Mouse (Mus musculus) lung, adult 2 months (tissue): ENCODE measurements around the gene Klk7. TPM values are rescaled to one million over a fixed set of nuclear protein-coding genes. Genes with fewer than 3 reads are reported as not detected.

Experiments used
- DNase-seq: peaks from one replicate; pipeline ENCODE4 v3.0.0; 2022
- H3K4me1 ChIP-seq: fragments of 200-500 bp; 2 replicates; pipeline ENCODE4 v1.6.1; 2011; ENCODE audit warnings: low read length; ENCODE audit not compliant: control insufficient read depth, insufficient read depth
- H3K4me3 ChIP-seq: fragments of 200-500 bp; replicated peaks from 2 replicates; pipeline ENCODE3; 2011; ENCODE audit warnings: low read depth, mild to moderate bottlenecking, control low read depth, low read length; ENCODE audit errors: extremely low read depth
- CTCF ChIP-seq: fragments of 200-500 bp; IDR thresholded peaks from 2 replicates; pipeline ENCODE4 v1.5.1; 2011; ENCODE audit warnings: mild to moderate bottlenecking, low read length, control low read depth; ENCODE audit not compliant: insufficient read depth
- POLR2A ChIP-seq: fragments of 200-500 bp; IDR thresholded peaks from 2 replicates; pipeline ENCODE4 v1.6.1; 2011; ENCODE audit warnings: low read depth, mild to moderate bottlenecking, control low read depth, low read length, borderline replicate concordance; ENCODE audit errors: extremely low read depth
- WGBS: fragments of 180-500 bp; shearing (Covaris S2); methylation state at CpG from one replicate; pipeline ENCODE4 v1.1.7; 2018; 5-methylcytosine and 5-hydroxymethylcytosine counted together
- polyA plus RNA-seq: library from polyadenylated mRNA; depleted of rRNA; stranded (reverse); fragments of >200 nt; gene quantifications from 2 replicates; pipeline ENCODE4 v1.2.3, GENCODE M21; 2012

Klk7 gene
- polyA plus RNA-seq, 1 experiment, result 4.6 TPM

DNA sequence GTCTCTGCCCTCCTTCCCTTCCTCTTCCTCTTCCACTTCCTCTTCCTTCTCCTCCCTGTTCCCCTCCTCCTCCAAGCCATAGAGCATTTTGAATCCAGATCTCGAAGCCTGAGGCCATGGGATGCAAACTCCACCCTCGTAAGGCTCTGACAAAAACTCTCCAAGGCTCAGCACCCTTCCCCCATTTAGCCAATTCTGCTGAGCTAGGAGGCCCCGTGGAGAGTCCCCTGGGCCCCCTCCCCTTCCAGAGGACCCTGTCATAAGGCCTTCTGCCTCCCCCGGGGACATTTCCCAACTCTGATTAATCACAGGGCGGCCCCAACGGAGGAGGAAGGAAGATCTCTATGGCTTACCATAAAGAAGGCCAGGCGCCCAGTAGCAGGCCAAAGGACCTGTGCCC is 19.5 kb upstream of the Klk7 start, which contains the start of gene Klk9:
Gene Klk9 (plus strand): TSS at position 301 of the 400 bp plus-strand sequence.
- no peak for DNase-seq
- Histone ChIP-seq H3K4me1 (peaks cover 3% of the 10 kb centered on the region), H3K4me3 (no peak within 1 kb of the TSS)
- TF ChIP-seq POLR2A (no peak), CTCF (no peak)
- WGBS, result 70% methylated on average over 7 of the region's 7 CpGs

DNA sequence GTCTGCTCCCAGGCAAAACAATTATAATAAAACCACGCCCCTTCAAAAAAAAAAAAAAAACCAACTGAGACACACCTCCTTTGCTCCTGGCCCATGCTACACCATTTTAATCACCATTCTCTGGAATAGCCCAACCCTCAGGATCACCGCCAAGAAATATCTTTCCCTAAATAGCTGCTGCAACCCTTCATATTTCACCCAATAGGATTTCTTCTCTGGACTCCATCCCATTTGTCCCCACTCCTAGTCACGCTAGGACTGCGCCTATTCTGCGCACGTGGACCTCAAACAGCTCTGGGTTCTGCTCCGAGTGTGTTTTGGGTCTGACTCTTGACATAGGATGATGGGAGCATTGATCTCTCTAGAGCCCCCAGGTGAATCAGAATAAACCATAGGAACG is 14.7 kb upstream of the Klk7 start:
- 11% methylated on average over 8 of the region's 8 CpGs for WGBS

DNA sequence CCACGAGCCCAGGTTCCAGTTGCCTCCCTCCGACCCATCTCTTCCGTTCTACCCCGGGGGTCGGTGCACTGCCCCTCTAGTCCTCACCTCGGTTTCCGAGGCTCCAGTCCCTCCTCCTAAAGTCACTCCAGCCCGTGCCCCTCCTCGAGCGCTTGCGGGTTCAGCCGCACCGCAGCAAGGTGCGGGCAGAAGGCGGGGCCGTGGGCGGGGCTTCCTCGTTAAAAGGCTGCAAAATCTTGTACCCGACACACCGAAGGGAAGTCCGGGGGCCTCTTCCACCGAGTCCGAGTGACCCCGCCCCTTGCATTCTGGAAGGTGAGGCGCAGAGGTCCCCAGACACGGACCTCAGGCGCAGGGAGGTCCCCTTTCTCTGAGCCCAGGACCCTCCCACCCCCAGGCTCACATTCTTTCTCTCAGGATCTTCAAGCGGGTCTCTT is 13.7 kb upstream of the Klk7 start, which contains the start of gene Klk8:
Gene Klk8 (plus strand): TSS at position 245 of the 437 bp plus-strand sequence.
- TF ChIP-seq POLR2A (no peak), CTCF (no peak)
- peak; percentile 47 for DNase-seq
- peaks cover 4% of the 10 kb centered on the region for H3K4me1 ChIP-seq
- peak within 1 kb of the TSS; percentile 81 for H3K4me3 ChIP-seq
- WGBS, result under 1% methylated on average over 28 of the region's 28 CpGs

More for the DNA sequence above, 14.7 kb upstream of the Klk7 start:
- DNase-seq, result no peak
- peaks cover 4% of the 10 kb centered on the region for H3K4me1 ChIP-seq
- TF ChIP-seq CTCF (no peak), POLR2A (no peak)
- H3K4me3 ChIP-seq, result peak overlapping the region; percentile 36

DNA sequence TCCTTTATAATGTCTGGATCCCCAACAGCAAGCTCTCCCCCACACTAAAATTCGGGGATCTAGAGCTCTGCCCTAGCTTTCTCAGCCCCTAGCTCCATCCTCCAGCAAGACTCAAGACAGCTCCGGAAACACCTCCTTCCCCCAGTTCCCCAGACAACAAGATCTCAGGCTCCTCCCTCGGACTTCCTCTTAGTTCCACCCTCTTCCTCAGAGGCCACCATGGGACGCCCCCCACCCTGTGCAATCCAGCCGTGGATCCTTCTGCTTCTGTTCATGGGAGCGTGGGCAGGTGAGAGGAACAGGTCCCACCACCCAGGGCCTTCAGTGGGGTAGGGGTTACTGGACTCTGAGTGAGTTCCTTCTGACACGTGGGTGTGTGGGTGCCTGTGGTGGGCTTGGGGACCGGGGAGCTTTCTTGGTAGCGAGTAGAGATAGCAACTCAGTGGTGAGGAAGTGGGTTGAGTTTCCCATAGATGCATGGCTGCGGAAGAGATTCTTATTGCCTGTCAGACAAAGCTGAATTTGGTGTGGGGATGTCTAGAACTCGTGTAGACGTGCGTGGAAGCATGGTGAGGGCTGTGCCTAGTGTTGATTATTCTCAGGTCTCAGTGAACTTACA is 13.1 kb upstream of the Klk7 start:
- TF ChIP-seq POLR2A, result no peak
- TF ChIP-seq CTCF, result no peak
- Histone ChIP-seq H3K4me1 (peaks cover 4% of the 10 kb centered on the region), H3K4me3 (peak overlapping the region; percentile 81)
- 24% methylated on average over 13 of the region's 13 CpGs for WGBS
- DNase-seq, result no peak

DNA sequence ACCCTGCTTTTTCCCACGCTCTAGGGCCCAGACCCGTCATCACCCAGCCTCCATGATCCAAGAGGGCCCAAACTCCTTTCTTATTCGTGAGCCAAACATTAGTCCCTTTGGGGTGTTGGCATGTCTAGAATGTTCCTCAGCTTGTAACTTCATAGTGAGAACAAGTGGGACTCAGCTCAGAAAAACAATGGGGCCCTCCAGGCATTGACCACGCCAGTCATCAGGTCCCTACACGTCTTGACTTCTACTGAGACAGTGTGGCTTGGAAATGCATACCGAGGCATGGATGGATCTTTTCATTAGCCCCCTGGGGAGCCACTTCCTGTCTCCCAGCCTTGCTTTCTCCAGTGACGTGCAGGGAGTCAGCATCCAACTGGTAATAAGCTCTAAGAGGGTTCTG is 11.2 kb upstream of the Klk7 start:
- Histone ChIP-seq H3K4me1 (peaks cover 4% of the 10 kb centered on the region), H3K4me3 (no peak overlapping the region)
- no peak for TF ChIP-seq POLR2A
- no peak for TF ChIP-seq CTCF
- no peak for DNase-seq
- WGBS, result 73% methylated on average over 7 of the region's 7 CpGs

DNA sequence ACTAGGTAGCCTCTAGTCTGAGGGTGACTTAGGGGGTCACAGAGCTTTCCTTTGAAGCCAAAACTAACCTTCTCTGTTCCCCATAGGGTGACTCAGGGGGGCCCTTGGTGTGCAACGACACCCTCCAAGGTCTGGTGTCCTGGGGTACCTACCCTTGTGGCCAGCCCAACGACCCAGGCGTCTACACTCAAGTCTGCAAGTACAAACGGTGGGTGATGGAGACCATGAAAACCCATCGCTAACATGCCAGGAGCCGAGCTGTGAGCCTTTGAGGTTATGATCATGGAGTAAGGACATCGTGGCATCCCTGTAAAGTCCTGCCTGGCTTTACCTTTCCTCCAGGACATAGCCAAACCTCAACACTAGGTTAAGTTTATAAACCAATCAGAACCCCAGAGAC is 4.1 kb downstream of the Klk7 start:
- no peak for DNase-seq
- TF ChIP-seq POLR2A (no peak), CTCF (no peak)
- 85% methylated on average over 7 of the region's 7 CpGs for WGBS
- H3K4me3 ChIP-seq, result no peak overlapping the region
- no peaks in the 10 kb centered on the region for H3K4me1 ChIP-seq

DNA sequence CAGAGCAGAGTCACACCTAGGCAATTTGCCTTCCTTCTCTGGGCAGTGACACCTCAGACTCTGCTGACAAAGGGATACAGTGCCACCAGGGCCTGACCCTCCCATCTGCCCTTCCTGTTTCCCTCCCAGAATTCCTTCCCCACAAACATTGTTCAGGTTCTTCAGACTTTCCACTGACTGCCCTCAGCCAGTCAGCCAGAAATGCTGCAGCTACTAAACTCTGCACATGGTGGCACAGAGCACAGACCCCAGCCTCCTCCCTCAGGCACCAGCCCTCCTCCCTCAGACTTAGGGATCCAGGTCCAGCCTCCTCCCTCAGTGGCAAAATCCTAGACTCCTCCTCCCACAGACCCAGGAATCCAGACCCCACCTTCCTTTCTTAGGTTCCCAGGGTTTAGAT is 5.7 kb downstream of the Klk7 start:
- no peaks in the 10 kb centered on the region for H3K4me1 ChIP-seq
- no peak for DNase-seq
- H3K4me3 ChIP-seq, result no peak overlapping the region
- TF ChIP-seq CTCF, result no peak
- TF ChIP-seq POLR2A, result no peak

DNA sequence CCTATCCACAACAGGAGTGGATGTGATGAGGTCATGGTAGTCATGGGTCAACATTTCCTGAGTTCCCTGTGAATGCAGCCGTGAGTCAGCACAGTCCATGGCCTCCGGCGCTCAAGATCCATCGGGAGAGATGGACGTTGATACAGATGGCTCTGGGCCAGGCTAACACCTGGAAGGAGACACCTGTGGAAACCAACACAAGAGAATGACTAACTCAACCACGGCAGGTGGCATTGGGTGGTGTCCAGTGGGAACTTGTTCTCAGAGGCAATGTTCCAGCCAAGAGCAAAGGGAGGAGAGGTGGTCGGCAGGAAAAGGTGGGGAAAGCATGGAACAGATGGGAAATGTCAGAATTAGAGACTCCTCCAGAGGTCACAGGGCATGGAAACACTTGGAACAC is 10.5 kb downstream of the Klk7 start:
- H3K4me3 ChIP-seq, result no peak overlapping the region
- no peak for TF ChIP-seq CTCF
- TF ChIP-seq POLR2A, result no peak
- DNase-seq, result no peak
- no peaks in the 10 kb centered on the region for H3K4me1 ChIP-seq
- 86% methylated on average over 7 of the region's 7 CpGs for WGBS

DNA sequence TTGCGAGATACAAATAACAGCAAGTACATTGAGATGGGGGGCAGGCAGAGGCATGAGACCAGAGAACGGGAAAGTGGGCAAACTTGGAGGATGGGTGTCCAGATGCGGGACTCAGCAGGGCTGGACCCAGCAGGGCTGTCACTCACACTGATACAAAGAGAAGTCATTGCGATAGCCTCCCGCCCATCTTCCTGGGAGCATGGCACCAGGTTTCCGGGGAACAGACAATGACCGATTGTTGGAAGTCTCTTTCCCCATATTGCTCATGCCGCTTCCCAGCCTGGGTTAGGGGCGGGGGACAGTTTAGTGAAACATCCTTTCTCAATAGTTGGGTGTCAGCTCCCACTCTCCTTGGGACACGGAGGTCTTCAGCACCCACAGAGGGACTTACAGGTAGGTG is 13.1 kb downstream of the Klk7 start, which contains the start of gene Klk6:
Gene Klk6 (plus strand): TSS at position 301 of the 400 bp plus-strand sequence.
- TF ChIP-seq CTCF, result no peak
- no peak for TF ChIP-seq POLR2A
- no peak for DNase-seq
- no peak within 1 kb of the TSS for H3K4me3 ChIP-seq
- H3K4me1 ChIP-seq, result no peaks in the 10 kb centered on the region
- 82% methylated on average over 10 of the region's 10 CpGs for WGBS

DNA sequence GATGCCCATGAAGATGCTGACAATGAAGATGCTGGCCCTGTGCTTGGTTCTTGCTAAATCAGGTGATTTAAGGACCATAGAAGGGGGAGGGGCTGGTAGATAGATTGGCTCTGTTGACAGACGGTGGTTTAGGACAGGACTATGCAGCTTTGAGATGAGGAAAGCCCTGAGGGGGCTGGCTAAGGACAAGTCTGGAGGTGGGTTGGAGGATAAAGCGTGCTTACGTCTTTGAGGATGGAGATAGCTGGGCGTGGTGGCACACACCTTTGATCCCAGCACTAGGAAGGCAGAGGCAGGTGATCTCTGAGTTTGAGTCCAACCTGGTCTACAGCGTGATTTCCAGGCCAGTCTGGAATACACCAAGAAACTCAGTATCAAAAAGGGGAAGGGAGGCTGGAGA is 15.0 kb downstream of the Klk7 start:
- TF ChIP-seq POLR2A (no peak), CTCF (no peak)
- no peak for DNase-seq
- 84% methylated on average over 5 of the region's 5 CpGs for WGBS

DNA sequence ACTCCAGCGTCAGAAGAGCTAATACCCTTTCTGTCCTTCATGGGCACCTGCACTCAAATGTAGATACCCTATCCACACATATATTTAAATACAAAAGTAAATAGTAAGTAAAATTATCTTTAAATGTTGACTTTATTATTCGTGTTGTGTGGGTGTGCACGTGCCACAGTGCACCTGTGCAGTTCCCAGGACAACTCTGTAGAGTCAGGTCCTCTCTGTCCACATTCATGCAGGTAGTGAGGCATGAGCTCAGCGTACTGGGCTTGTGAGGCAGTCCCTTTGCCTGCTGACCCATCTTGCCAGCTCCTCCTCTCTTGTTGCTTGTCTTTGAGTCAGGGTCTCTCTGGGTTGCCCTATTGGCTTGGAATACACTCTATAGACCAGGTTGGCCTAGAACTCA is 16.6 kb downstream of the Klk7 start:
- Histone ChIP-seq H3K4me1 (no peaks in the 10 kb centered on the region), H3K4me3 (no peak overlapping the region)
- DNase-seq, result no peak
- 73% methylated on average over 4 of the region's 4 CpGs for whole genome bisulfite sequencing
- TF ChIP-seq CTCF (no peak), POLR2A (no peak)

More for the DNA sequence above, 15.0 kb downstream of the Klk7 start:
- Histone ChIP-seq H3K4me1 (no peaks in the 10 kb centered on the region), H3K4me3 (no peak overlapping the region)
